Mouse (Mus musculus): Measurements from ENCODE around the gene Jun. TPM values are rescaled to one million over a fixed set of nuclear protein-coding genes. Genes with fewer than 3 reads are reported as not detected.

Gene Jun
- not detected in 2 replicates for total RNA-seq (2012; rRNA removed)
- polyA plus RNA-seq (2012; ENCODE audit: insufficient read depth in 1 of 2, insufficient read length in 2 of 2, low read depth in 1 of 2, low replicate concordance in 2 of 2, missing spikeins in 1 of 2) = not detected

DNA sequence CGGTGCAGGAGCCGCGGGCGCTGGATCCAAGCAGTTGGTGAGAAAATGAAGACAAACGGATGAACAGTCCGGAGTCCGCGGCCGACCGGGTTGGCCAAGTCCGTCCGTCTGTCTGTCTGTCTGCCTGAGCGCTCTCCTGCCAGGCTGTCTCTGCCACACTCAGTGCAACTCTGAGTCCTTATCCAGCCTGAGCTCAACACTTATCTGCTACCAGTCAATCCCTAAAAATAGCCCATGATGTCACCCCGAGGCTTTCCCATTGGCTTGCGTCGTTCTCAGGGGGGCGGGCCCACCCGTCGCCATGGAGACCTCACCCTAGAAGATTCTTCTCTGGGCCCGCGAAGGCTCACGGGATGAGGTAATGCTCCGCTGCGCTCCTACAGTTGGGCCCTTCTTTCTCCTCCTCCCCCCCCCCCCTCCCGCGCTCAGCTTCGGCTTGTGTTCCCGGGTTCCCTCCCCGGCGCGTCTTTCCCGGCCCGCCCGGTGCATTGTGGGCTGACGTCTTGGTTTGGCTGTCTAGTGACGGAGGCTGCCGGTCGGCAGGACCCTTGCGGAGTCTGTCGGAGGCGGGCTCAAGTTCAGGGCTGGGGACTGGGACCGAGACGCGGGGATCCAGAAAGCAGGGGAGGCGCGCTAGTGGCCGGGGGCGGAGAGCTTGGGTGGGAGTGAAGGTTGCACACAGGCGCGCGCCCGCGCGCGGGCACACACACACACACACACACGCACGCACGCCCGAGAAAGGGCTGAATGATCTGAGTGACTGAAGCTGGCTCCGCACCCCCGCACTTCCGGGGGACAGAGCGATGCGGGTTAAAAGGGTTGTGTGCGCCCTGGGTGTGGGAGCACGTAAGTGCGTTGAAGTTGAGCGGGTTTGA lies at the start of gene Jun:
Jun (minus strand) TSS at position 198 of the 875 bp plus-strand sequence.
- H3K4me3 ChIP-seq (ENCODE audit: control insufficient read depth in 1 of 2, insufficient read depth in 1 of 2, low read depth in 2 of 2, low read length in 2 of 2) = no peak within 1 kb of the TSS
- no peak within 1 kb of the TSS for H3K9ac ChIP-seq (ENCODE audit: control insufficient read depth, low read depth, low read length, poor library complexity, severe bottlenecking)
- H3K4me1 ChIP-seq (ENCODE audit: control insufficient read depth in 1 of 2, insufficient read depth in 2 of 2, low read length in 2 of 2) = no peaks in the 10 kb centered on the region
- no peaks in the 10 kb centered on the region for H3K79me2 ChIP-seq (ENCODE audit: control insufficient read depth, insufficient read depth, low read length, poor library complexity)
- no peaks in the 10 kb centered on the region for H3K36me3 ChIP-seq (ENCODE audit: control insufficient read depth in 1 of 2, insufficient read depth in 2 of 2, low read length in 2 of 2)
- no peak within 1 kb of the TSS for H3K27ac ChIP-seq (ENCODE audit: control insufficient read depth, low read depth, low read length)
- H3K9me3 ChIP-seq (replicated peaks; ENCODE audit: insufficient read depth, low read length) = no peaks in the 10 kb centered on the region
- no peak for DNase-seq (ENCODE audit: low read depth, low spot score)
- TF ChIP-seq ELF1 (IDR thresholded peaks at IDR 0.05; ENCODE audit: low read depth, low read length) (no peak), MAFK (IDR thresholded peaks at IDR 0.05; ENCODE audit: borderline replicate concordance, low read depth, low read length) (no peak), UBTF (IDR thresholded peaks at IDR 0.05; ENCODE audit: borderline replicate concordance, insufficient read depth, low read depth, low read length) (no peak), MXI1 (IDR thresholded peaks at IDR 0.05; ENCODE audit: low read depth, low read length) (no peak), RCOR1 (IDR thresholded peaks at IDR 0.05; ENCODE audit: low read depth, low read length) (no peak), MYB (IDR thresholded peaks at IDR 0.05; ENCODE audit: low read depth, low read length) (no peak), TBP (IDR thresholded peaks at IDR 0.05; ENCODE audit: low read depth, low read length) (no peak), MYC (IDR thresholded peaks at IDR 0.05; ENCODE audit: low read depth, low read length) (no peak), TAL1 (IDR thresholded peaks at IDR 0.05; ENCODE audit: low read length) (no peak)
- no peaks in the 10 kb centered on the region for H3K27me3 ChIP-seq (ENCODE audit: control insufficient read depth in 1 of 2, insufficient read depth in 2 of 2, low read length in 2 of 2)

DNA sequence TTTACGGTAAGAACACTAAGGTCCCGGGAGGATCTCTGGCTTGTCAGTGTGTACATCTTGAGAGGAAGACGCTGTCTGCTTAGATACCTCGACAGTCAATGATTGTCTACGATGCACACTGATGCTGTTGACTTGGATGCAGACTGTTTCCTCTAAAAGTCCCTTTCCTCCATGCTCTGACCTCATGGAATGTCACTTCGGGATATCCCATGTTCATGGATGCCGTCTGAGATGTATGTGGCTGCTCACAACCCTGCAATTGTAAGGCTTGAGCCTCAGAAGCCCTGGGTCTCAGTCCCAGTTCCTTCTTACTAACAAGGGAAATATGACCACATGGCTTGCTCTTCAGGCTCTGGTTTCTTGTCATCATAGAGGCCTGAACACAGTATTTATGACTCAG lies 49.7 kb upstream of the Jun start:
- Histone ChIP-seq H3K4me1 (ENCODE audit: control insufficient read depth in 1 of 2, insufficient read depth in 2 of 2, low read length in 2 of 2) (peaks cover 0 to under 1% of the 10 kb centered on the region in 2 experiments; a peak in 1 of 4 replicates), H3K9ac (ENCODE audit: control insufficient read depth, low read depth, low read length, poor library complexity, severe bottlenecking) (no peak overlapping the region)

DNA sequence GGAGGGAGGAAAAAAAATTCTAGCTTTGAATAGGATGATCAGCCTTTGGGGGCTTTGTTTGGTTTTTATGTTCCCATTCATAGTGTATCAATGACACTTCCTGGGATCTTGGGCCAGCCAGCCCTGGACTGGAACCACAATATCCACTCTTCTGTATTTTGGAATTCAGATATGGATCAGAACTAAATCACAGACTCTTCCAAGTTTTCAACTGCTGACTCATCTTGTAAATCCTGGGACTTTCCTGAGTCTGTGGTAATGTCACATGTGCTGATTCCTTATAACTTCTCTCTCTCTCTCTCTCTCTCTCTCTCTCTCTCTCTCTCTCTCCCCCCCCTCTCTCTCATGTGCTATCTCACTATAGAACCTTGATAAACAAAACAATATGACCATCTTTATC lies 48.7 kb upstream of the Jun start:
- Histone ChIP-seq H3K9me3 (replicated peaks; ENCODE audit: insufficient read depth, low read length) (no peaks in the 10 kb centered on the region), H3K27me3 (ENCODE audit: control insufficient read depth in 1 of 2, insufficient read depth in 2 of 2, low read length in 2 of 2) (no peaks in the 10 kb centered on the region; a peak in 1 of 4 replicates), H3K36me3 (ENCODE audit: control insufficient read depth in 1 of 2, insufficient read depth in 2 of 2, low read length in 2 of 2) (no peaks in the 10 kb centered on the region), H3K9ac (ENCODE audit: control insufficient read depth, low read depth, low read length, poor library complexity, severe bottlenecking) (no peak overlapping the region), H3K27ac (ENCODE audit: control insufficient read depth, low read depth, low read length) (no peak overlapping the region), H3K79me2 (ENCODE audit: control insufficient read depth, insufficient read depth, low read length, poor library complexity) (no peaks in the 10 kb centered on the region), H3K4me3 (ENCODE audit: control insufficient read depth in 1 of 2, insufficient read depth in 1 of 2, low read depth in 2 of 2, low read length in 2 of 2) (no peak overlapping the region), H3K4me1 (ENCODE audit: control insufficient read depth in 1 of 2, insufficient read depth in 2 of 2, low read length in 2 of 2) (no peaks in the 10 kb centered on the region)
- TF ChIP-seq MXI1 (IDR thresholded peaks at IDR 0.05; ENCODE audit: low read depth, low read length) (no peak), KAT2A (conservative IDR thresholded peaks at IDR 0.05; ENCODE audit: low read depth, low read length) (no peak), MAFK (IDR thresholded peaks at IDR 0.05; ENCODE audit: borderline replicate concordance, low read depth, low read length) (no peak), NELFE (IDR thresholded peaks at IDR 0.05; ENCODE audit: low read depth, low read length) (no peak), ZNF384 (IDR thresholded peaks at IDR 0.05; ENCODE audit: low read depth, low read length) (no peak), POLR2AphosphoS2 (IDR thresholded peaks at IDR 0.05; ENCODE audit: low read length) (no peak), ZMIZ1 (IDR thresholded peaks at IDR 0.05; ENCODE audit: low read depth, low read length) (no peak), HCFC1 (IDR thresholded peaks at IDR 0.05; ENCODE audit: low read depth, low read length) (no peak), NRF1 (IDR thresholded peaks at IDR 0.05; ENCODE audit: insufficient read depth, low read depth, low read length, poor library complexity, severe bottlenecking) (no peak), CHD1 (IDR thresholded peaks at IDR 0.05; ENCODE audit: low read depth, low read length) (no peak)
- DNase-seq (ENCODE audit: low read depth, low spot score) = no peak

More for the DNA sequence above, 49.7 kb upstream of the Jun start:
- no peaks in the 10 kb centered on the region for H3K9me3 ChIP-seq (replicated peaks; ENCODE audit: insufficient read depth, low read length)
- H3K79me2 ChIP-seq (ENCODE audit: control insufficient read depth, insufficient read depth, low read length, poor library complexity) = no peaks in the 10 kb centered on the region
- DNase-seq (ENCODE audit: low read depth, low spot score) = no peak
- no peaks in the 10 kb centered on the region for H3K36me3 ChIP-seq (ENCODE audit: control insufficient read depth in 1 of 2, insufficient read depth in 2 of 2, low read length in 2 of 2)
- TF ChIP-seq ETS1 (IDR thresholded peaks at IDR 0.05; ENCODE audit: low read depth, low read length) = no peak
- TF ChIP-seq NRF1 (IDR thresholded peaks at IDR 0.05; ENCODE audit: insufficient read depth, low read depth, low read length, poor library complexity, severe bottlenecking) = no peak
- no peak for TF ChIP-seq E2F4 (IDR thresholded peaks at IDR 0.05; ENCODE audit: borderline replicate concordance, low read depth, low read length)
- TF ChIP-seq MYC (IDR thresholded peaks at IDR 0.05; ENCODE audit: low read depth, low read length) = no peak
- no peak for TF ChIP-seq SIN3A (IDR thresholded peaks at IDR 0.05; ENCODE audit: low read length)
- TF ChIP-seq TBP (IDR thresholded peaks at IDR 0.05; ENCODE audit: low read depth, low read length) = no peak
- TF ChIP-seq TCF12 (IDR thresholded peaks at IDR 0.05; ENCODE audit: low read depth, low read length) = no peak
- no peaks in the 10 kb centered on the region; a peak in 1 of 4 replicates for H3K27me3 ChIP-seq (ENCODE audit: control insufficient read depth in 1 of 2, insufficient read depth in 2 of 2, low read length in 2 of 2)
- no peak overlapping the region for H3K4me3 ChIP-seq (ENCODE audit: control insufficient read depth in 1 of 2, insufficient read depth in 1 of 2, low read depth in 2 of 2, low read length in 2 of 2)
- H3K27ac ChIP-seq (ENCODE audit: control insufficient read depth, low read depth, low read length) = no peak overlapping the region

All from MEL (cell line).